Mouse (Mus musculus): Measurements from ENCODE around the gene Otogl.

Gene Otogl

GRCm38 (mm10) chr10:107905274-107906034, 6.5 kb downstream of the Otogl start:
- peak; percentile 42 for DNase-seq (ENCODE audit: low spot score)

GRCm38 (mm10) chr10:107901958-107902357, 10.0 kb downstream of the Otogl start:
- DNase-seq (ENCODE audit: low spot score) = no peak

- DNase-seq (ENCODE audit: low spot score) = no peak
Observed at GRCm38 (mm10) chr10:107901204-107901879, 10.6 kb downstream of the Otogl start.

- no peak for DNase-seq (ENCODE audit: low spot score)
Observed at GRCm38 (mm10) chr10:107899946-107900345, 12.0 kb downstream of the Otogl start.

- DNase-seq (ENCODE audit: low spot score) = no peak
Observed at GRCm38 (mm10) chr10:107896158-107896557, 15.8 kb downstream of the Otogl start.

GRCm38 (mm10) chr10:107894663-107895581, 17.0 kb downstream of the Otogl start:
- DNase-seq (ENCODE audit: low spot score) = no peak

GRCm38 (mm10) chr10:107890400-107890799, 21.5 kb downstream of the Otogl start:
- DNase-seq (ENCODE audit: low spot score) = no peak

- DNase-seq (ENCODE audit: low spot score) = no peak
Observed at GRCm38 (mm10) chr10:107872542-107872941, 39.4 kb downstream of the Otogl start.

- DNase-seq (ENCODE audit: low spot score) = no peak
Observed at GRCm38 (mm10) chr10:107872109-107872508, 39.8 kb downstream of the Otogl start.

- no peak for DNase-seq (ENCODE audit: low spot score)
Observed at GRCm38 (mm10) chr10:107870540-107870939, 41.4 kb downstream of the Otogl start.

GRCm38 (mm10) chr10:107868904-107869303, 43.0 kb downstream of the Otogl start:
- DNase-seq (ENCODE audit: low spot score) = no peak

- no peak for DNase-seq (ENCODE audit: low spot score)
Observed at GRCm38 (mm10) chr10:107867414-107867813, 44.5 kb downstream of the Otogl start.

GRCm38 (mm10) chr10:107860235-107860917, 51.6 kb downstream of the Otogl start:
- DNase-seq (ENCODE audit: low spot score) = no peak

GRCm38 (mm10) chr10:107859220-107859619, 52.7 kb downstream of the Otogl start:
- no peak for DNase-seq (ENCODE audit: low spot score)

- DNase-seq (ENCODE audit: low spot score) = peak; percentile 23
Observed at GRCm38 (mm10) chr10:107858684-107859083, 53.2 kb downstream of the Otogl start.

GRCm38 (mm10) chr10:107844906-107845305, 67.0 kb downstream of the Otogl start:
- DNase-seq (ENCODE audit: low spot score) = no peak

GRCm38 (mm10) chr10:107834452-107835239, 77.3 kb downstream of the Otogl start:
- no peak for DNase-seq (ENCODE audit: low spot score)

GRCm38 (mm10) chr10:107829151-107829550, 82.8 kb downstream of the Otogl start:
- DNase-seq (ENCODE audit: low spot score) = no peak

GRCm38 (mm10) chr10:107813814-107814483, 98.0 kb downstream of the Otogl start:
- no peak for DNase-seq (ENCODE audit: low spot score)

GRCm38 (mm10) chr10:107810649-107811398, 101.1 kb downstream of the Otogl start:
- DNase-seq (ENCODE audit: low spot score) = no peak

Data from lung, postnatal 25 days (tissue).